Mouse (Mus musculus): ENCODE data around the gene Phlpp1.

The Phlpp1 gene

GRCm38 (mm10) chr1:106374274-106374673 is 202.7 kb downstream of the Phlpp1 start:
- intact Hi-C loops (cut with DNase I) = no loop called here

GRCm38 (mm10) chr1:106374971-106375370 is 203.4 kb downstream of the Phlpp1 start:
- intact Hi-C loops (cut with DNase I) = no loop called here

- intact Hi-C loops (cut with DNase I) = no loop called here
These were observed 204.5 kb downstream of the Phlpp1 start for GRCm38 (mm10) chr1:106376003-106376402.

- intact Hi-C loops (cut with DNase I) = loop anchor here (5.0 kb wide), 1 partner anchor 218 kb away; no protein-coding TSS in a partner anchor
These were observed 208.9 kb downstream of the Phlpp1 start for GRCm38 (mm10) chr1:106380465-106380864.

GRCm38 (mm10) chr1:106386542-106386941 is 215.0 kb downstream of the Phlpp1 start:
- intact Hi-C loops (cut with DNase I) = no loop called here

GRCm38 (mm10) chr1:106387264-106387663 is 215.7 kb downstream of the Phlpp1 start:
- intact Hi-C loops (cut with DNase I) = no loop called here

GRCm38 (mm10) chr1:106389673-106390072 is 218.1 kb downstream of the Phlpp1 start:
- intact Hi-C loops (cut with DNase I) = loop anchor here (5.0 kb wide), 1 partner anchor 237 kb away; no protein-coding TSS in a partner anchor

GRCm38 (mm10) chr1:106393072-106393471 is 221.5 kb downstream of the Phlpp1 start:
- intact Hi-C loops (cut with DNase I) = loop anchor here (5.0 kb wide), 1 partner anchor 241 kb away; no protein-coding TSS in a partner anchor

GRCm38 (mm10) chr1:106394678-106395077 is 223.1 kb downstream of the Phlpp1 start:
- intact Hi-C loops (cut with DNase I) = loop anchor here (1.0 to 5.0 kb wide), 4 partner anchors 224 to 502 kb away; partner anchors contain the start of gene Phlpp1

- intact Hi-C loops (cut with DNase I) = loop anchor here (1.0 to 5.0 kb wide), 3 partner anchors 225 to 503 kb away; partner anchors contain the start of gene Phlpp1
These were observed 223.9 kb downstream of the Phlpp1 start for GRCm38 (mm10) chr1:106395476-106395875.

GRCm38 (mm10) chr1:106400900-106401634 is 229.5 kb downstream of the Phlpp1 start:
- intact Hi-C loops (cut with DNase I) = no loop called here

GRCm38 (mm10) chr1:106403011-106403501 is 231.5 kb downstream of the Phlpp1 start:
- intact Hi-C loops (cut with DNase I) = no loop called here

- intact Hi-C loops (cut with DNase I) = no loop called here
These were observed 235.3 kb downstream of the Phlpp1 start for GRCm38 (mm10) chr1:106406852-106407251.

GRCm38 (mm10) chr1:106407963-106408440 is 236.4 kb downstream of the Phlpp1 start:
- intact Hi-C loops (cut with DNase I) = no loop called here

- intact Hi-C loops (cut with DNase I) = no loop called here
These were observed 239.3 kb downstream of the Phlpp1 start for GRCm38 (mm10) chr1:106410858-106411257.

- intact Hi-C loops (cut with DNase I) = loop anchor here (5.0 to 10.0 kb wide), 2 partner anchors 119 to 312 kb away; no protein-coding TSS in a partner anchor
These were observed 253.8 kb downstream of the Phlpp1 start for GRCm38 (mm10) chr1:106425128-106425936.

GRCm38 (mm10) chr1:106428170-106428569 is 256.6 kb downstream of the Phlpp1 start:
- intact Hi-C loops (cut with DNase I) = loop anchor here (5.0 to 10.0 kb wide), 2 partner anchors 117 to 309 kb away; no protein-coding TSS in a partner anchor

- intact Hi-C loops (cut with DNase I) = loop anchor here (5.0 to 10.0 kb wide), 2 partner anchors 116 to 309 kb away; no protein-coding TSS in a partner anchor
These were observed 257.0 kb downstream of the Phlpp1 start for GRCm38 (mm10) chr1:106428580-106428979.

- intact Hi-C loops (cut with DNase I) = no loop called here
These were observed 262.0 kb downstream of the Phlpp1 start for GRCm38 (mm10) chr1:106433580-106433979.
